Mouse (Mus musculus) left cerebral cortex, adult 11 months (tissue): Measurements from ENCODE around the gene Ntm.

Experiments used
- DNase-seq: peaks from one replicate; pipeline ENCODE4 v3.0.0; 2022; ENCODE audit warnings: low spot score

Gene Ntm

GRCm38 (mm10) chr9:29130316-29130715 is 832.6 kb downstream of the Ntm start:
- DNase-seq, result no peak

DNA sequence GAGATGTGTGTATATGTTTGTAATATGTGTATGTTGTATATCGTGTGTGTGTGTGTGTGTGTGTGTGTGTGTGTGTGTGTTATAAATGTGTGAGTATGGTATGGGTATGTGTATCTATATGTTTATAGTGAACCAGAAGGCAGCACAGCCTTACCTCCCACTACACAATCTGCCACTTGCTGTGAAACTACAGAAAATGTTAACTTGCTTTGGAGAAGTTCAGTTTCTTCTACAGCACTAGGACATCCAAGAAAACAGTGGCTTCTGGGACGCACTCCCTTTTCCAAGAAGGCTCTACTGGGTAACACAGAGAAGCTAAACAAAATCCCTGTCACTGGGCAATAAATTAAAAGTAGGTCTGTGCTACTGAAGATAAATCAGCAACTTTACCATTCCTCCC is 834.5 kb downstream of the Ntm start:
- DNase-seq, result no peak

GRCm38 (mm10) chr9:29124455-29124854 is 838.5 kb downstream of the Ntm start:
- DNase-seq, result no peak

GRCm38 (mm10) chr9:29123828-29124227 is 839.1 kb downstream of the Ntm start:
- no peak for DNase-seq

DNA sequence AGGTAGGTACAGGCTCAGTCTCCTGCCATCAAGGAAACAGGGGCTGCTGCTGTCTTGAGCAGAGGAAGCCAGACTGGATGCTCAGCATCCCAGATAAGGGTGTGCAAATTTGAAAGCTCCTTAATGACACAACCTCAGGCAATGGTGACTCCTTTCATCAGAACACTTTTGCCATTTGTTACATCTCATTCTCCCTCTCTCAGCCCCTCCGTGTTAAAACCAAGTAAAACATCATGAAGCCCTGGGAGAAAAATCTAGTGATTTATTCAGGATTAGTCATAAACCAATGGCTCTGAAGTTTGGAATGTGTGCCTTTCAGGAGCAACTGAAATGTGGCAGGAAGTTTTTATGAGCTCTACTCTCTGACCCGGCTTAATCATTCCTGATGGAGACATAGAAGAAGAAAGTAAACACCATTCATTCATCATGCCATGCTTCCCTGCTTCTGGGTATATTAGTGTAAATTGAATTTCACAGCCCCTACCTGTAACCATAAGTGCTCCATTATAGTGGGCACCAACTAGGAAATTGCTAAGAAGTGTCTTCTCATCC is 845.3 kb downstream of the Ntm start:
- DNase-seq, result no peak

DNA sequence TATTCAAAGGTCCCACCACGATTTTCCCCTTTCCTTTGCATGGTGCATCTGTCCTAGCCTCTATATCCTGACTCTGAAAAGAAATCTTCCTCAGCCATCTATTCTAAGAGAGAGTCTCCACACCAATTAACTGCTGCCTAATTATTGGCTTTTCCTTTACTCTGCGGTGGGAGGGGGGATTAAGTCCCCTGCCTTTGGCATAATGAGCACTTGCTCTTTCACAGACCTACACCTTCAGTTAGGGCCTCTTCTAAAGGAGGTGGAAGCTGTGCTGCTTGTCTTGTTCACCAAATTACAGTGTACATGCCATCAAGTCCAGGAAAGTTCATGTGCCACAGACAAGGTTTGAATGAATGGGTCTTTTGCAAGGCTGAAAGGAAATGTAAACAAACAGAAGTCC is 847.6 kb downstream of the Ntm start:
- DNase-seq, result no peak

- DNase-seq, result no peak
These were observed 856.2 kb downstream of the Ntm start for GRCm38 (mm10) chr9:29106771-29107170.

DNA sequence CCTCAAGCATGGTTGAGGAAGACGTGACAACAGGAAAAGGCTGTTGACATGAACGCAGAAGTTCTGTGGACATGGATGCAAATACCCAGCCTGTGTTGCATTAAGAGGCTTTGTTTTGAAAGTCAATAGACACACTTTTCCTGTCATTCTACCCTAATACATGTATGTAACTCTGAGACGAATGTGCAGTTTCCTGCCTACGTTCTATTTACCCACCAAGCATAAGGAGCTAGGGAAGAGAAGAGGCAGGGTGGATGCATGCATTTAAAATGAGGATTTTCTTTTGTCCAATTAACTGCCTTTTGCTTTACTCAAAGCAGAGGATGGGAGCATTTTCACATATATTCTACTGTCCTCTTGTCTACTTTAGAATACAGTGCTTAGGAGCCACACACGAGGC is 858.5 kb downstream of the Ntm start:
- DNase-seq, result no peak

DNA sequence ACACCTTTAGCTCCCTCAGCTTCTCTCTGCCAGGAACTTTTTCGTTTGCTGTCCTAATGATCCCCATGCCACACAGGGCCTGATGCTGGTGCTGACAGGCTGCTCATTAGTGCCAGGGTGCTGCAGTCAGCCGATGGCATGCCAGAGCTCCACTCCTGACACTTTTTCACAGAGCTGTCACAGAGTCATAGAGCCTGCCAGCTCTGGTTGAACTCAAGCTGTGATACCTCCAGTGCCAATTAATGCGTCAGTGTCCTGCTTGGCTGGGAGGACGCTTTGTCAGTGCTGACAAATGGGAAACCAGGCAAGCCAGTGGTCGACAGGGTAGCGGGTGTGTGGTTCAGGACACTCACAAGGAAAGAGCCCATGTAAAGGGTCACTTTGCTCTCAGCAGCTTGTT is 858.9 kb downstream of the Ntm start:
- no peak for DNase-seq

DNA sequence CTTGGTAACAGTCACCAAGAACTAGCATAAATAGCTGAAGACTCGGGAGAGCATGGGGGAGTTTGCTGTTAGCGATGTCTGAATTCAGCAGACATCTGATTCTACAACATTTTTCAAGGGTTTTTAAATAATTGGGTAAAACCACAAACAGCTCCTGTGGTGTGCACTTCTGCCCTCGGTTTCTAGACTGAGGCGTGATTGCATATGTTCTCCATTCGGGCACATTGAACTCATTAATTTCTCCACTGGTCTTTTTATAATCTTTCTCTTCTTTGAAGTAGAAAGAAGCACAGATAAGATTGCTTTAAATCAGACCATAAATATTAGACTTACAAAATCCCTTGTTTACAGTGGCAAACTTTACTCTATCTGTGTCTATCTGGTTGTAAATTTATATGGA is 862.3 kb downstream of the Ntm start:
- DNase-seq, result no peak

GRCm38 (mm10) chr9:29092443-29092842 is 870.5 kb downstream of the Ntm start:
- DNase-seq, result no peak

- no peak for DNase-seq
These were observed 874.3 kb downstream of the Ntm start for GRCm38 (mm10) chr9:29088657-29089056.

GRCm38 (mm10) chr9:29087656-29088055 is 875.3 kb downstream of the Ntm start:
- no peak for DNase-seq

GRCm38 (mm10) chr9:29087171-29087570 is 875.8 kb downstream of the Ntm start:
- no peak for DNase-seq

DNA sequence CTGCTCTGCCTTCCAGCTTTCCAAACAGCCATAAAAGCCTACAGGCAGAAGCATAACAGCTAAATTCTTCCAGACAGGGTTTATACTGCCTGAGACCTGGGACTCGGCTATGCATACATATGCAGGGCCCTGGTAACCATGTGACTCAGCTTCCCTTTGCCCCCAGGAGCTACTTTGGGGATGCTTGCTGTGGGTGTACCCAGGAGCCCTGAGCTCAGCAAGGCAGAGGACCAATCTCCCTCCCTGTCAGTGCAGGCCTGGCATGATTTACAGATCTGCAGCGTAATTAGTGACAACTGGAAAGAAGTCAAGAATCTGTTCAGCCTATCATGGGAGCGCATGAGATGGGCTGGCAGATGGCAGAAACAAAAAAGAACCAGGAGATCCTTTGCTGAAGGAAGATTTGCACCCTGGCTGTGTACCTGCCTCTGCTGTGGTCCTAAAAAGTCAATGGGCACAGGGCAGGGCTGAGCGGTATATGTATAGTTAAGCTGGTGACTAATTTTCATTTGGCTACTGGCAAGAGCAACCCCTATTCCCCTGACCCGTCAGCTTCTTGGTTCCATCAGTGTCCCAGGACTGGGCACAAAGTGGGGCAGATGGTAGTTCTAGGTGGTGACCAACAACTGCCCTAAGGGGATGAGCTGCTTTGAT is 886.9 kb downstream of the Ntm start:
- DNase-seq, result no peak

DNA sequence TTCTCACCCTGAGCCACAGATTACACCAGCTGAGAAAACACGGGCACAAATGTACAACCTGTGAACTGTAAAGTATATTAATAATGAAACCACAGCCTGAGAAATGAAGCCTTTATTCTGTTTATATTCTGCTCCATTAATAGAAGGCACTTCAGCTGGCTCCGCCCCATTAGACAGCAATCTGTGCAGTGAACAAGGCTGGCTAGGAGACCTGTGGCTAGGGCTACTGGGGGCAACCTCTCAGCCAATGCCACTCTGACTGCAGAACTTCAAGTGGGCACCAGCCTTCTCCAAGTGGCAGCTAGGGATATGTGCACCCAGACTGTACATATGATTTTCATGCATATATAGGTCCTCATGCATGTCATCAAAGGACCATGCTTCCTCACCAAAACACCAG is 887.7 kb downstream of the Ntm start:
- DNase-seq, result no peak

DNA sequence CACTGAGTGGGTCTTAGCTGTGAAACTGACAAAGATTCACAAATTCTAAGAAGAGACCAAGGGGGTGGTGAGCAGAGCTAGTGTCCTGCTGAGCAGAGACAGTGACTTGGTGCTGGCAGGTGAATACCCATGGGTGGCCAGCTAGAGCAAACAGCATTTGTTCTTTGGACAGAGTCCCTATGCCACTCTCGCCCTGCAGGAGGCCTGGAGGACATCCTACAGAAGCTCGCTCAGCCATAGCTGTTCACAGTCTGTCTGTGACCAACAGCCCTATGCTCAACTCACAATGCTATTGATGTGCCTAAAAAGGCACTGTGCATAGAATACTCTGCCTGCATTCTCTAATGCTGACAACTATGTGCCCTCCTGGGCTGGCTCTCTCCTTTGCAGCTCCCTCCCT is 888.4 kb downstream of the Ntm start:
- no peak for DNase-seq

- no peak for DNase-seq
These were observed 890.9 kb downstream of the Ntm start for GRCm38 (mm10) chr9:29071997-29072396.

- no peak for DNase-seq
These were observed 895.4 kb downstream of the Ntm start for GRCm38 (mm10) chr9:29067572-29067971.

GRCm38 (mm10) chr9:29060293-29060692 is 902.6 kb downstream of the Ntm start:
- DNase-seq, result no peak

- no peak for DNase-seq
These were observed 904.1 kb downstream of the Ntm start for GRCm38 (mm10) chr9:29058811-29059210.

DNA sequence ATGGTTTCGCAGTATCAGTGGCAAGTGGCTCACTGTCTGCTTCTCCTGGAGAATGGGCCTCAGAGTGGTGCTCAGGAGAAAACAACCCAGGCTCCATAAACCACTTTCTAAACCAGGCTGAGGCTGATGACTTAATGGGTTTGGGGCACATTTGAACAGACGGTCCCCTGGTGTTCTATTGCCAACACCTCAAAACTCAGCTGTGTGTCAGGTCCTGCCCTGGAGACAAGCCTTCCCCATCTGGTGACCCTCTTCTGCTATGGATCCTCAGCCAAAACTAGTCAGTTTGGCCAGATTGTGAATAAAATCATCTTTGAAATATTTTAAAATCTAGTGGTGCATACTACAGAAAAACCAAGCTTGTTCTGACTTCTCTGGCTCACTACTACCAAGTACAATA is 907.3 kb downstream of the Ntm start:
- DNase-seq, result no peak

DNA sequence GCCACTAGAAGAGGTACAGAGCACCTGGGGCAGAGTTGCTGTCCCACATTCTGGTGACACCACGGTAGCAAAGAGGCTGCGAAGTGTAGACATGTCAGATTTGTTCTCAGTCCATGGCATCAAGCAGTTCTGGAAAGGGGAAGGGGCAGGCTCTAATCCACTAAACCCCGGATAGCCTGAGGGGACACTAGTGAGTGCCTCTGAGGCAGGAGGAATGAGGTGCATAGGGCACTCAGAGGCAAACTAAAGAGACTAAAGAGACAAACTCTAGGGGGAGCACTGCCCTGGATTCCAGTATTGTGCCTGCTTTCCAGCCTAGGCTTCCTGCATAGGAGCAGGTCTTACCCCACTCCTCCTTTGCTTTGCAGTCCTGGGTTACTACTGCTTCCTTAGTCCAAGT is 926.5 kb downstream of the Ntm start:
- DNase-seq, result no peak

DNA sequence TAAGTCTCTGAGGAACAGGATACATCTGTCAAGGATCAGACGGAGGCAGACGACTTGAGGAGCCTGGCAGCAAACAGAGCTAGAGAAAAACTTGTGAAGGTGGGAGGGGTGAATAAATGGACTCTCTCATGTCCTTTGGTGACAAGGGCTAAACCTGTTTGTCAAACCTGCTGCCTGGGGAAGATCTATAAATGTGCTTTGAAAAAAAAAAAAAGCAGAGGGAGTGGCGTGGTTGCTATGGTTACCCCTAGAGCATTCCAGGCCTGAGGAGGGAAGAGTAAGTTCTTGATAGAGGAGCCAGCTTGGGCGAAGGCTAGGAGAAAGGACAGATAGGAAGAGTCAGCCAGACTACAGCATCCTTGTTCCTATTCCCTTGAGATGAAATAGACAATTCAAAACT is 926.9 kb downstream of the Ntm start:
- DNase-seq, result no peak
